Mouse (Mus musculus): Measurements from ENCODE around the gene Ank.

The Ank gene

GRCm38 (mm10) chr15:27629800-27630600 is 163.5 kb downstream of the Ank start:
- no peak for DNase-seq (ENCODE audit: extremely low read depth, low read depth, low spot score)

DNA sequence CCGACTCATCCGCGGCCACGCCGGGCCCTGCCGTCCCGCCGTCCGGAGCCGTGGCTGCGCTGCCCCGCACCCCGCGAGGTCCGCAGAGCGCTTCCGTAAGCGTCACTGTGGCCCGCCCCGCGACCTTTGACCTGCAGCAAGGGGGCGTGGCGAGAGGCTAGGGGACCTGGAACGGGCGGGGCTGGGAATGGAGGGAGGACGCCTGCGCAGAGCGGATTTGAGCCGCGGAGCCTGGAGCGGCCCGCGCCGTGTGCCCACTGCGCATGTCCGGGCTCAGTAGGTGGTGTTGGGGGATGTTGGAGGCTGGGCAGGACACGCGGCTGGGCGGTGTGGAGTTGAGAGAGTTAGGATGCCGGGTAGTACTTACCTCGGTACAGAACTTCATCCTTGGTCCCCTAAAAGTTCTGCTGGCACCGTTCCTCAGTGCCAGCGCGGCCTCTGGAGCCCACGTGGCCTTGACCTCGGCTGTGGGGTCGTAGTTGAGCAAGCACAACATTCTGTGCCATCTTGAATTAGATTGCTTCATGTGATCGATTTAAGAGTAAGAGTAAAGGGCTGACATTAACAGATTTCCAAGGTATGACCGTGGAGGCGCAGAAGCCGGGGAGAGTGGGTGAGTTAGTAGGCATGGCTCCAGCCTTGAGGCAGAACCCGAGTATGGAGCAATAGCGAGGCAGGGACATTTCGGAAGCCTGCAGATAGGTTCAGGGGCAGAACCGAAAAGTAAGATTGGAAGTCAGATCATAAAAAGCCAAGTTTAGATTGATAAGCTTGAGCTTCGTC is 164.3 kb downstream of the Ank start, which contains the start of gene Otulin:
Otulin (minus strand) TSS at position 93 of the 783 bp plus-strand sequence.
- DNase-seq (ENCODE audit: extremely low read depth, low read depth, low spot score), result peak; percentile 50

DNA sequence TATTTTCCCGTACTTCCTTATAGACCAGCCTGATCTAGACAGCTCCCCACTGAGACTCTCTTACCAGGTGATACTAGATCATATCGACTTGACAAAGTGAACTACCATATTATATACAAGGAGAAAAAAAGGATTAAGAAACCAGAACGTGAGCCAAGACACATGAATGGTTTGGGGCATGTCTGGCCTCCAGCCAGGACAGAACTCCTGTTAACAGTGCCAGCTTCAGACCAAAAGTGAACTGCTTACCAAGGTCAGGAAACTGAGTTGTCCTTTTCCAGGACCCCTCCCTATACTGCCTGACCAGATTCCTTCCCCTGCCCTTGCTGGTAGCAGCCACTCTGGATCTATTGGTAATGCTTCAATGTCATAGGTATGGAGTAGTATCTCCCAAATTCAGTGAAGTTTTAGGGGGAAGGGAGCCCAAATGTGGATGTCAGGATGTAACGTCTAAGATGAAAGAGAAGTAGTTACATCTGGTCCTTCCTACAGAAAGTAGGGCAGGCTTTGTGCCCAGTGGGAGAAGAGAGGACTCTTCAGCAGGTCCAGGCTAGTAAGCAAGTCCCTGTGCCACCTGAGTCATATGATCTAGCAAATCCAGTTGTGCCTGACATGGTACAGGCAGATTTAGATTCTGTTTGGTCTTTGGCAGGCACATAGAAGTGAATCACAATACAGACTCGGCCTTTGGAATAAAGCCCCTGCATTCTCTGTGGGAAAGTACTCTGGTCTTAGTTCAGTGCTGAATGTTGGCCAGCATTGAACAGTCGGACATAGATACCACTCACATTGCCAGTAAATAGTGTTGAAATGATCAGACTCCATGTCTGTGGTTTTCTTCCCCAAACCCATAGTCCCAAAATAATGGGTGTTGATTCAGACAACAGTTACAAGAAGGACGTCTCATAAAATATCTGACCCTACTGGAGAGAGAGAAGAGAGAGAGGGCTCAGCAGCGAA is 167.7 kb downstream of the Ank start:
- DNase-seq (ENCODE audit: extremely low read depth, low read depth, low spot score), result peak; percentile 96

DNA sequence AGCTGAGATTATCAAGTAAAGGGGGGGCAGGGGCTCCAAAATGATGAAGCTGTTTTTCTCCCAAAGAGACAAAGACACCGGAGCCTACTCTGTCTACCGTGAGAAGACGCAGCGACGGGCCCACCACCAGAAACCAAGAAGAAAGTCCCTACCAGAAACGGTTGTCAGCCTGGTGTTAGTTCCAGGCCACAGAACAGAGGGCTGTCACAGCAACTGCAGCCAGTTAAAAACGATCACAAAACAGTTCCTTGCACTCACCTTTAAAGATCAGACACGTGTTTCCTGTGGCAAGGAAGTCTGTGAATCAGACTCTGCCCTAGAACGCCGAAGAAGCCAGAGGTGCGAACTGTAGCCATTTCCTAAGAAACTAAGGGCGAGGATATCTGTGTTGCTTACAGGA is 174.7 kb downstream of the Ank start:
- no peak for DNase-seq (ENCODE audit: extremely low read depth, low read depth, low spot score)

DNA sequence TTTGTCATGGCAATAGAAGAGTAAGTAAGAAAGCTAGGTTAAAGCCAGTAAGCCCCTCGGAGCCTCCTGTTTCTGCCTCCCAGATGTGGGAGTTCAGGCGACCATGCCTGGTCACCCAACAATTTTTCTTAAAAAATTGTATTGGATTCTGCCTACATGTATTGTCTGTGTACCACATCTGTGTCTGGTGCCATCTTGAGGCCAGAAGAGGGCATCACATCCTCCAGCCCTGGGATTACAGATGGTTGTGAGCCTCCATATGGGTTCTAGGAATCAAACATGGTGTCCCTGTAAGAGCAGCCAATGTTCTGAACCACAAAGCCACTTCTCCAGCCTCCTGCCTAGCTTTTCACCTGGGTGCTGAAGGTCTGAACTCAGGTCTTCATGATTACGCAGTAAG is 176.4 kb downstream of the Ank start:
- DNase-seq (ENCODE audit: extremely low read depth, low read depth, low spot score), result no peak

Data from fat pad, adult 2 months (tissue).